23 mouse cellular contexts compared by ENCODE assay signal in the genomic region with DNA sequence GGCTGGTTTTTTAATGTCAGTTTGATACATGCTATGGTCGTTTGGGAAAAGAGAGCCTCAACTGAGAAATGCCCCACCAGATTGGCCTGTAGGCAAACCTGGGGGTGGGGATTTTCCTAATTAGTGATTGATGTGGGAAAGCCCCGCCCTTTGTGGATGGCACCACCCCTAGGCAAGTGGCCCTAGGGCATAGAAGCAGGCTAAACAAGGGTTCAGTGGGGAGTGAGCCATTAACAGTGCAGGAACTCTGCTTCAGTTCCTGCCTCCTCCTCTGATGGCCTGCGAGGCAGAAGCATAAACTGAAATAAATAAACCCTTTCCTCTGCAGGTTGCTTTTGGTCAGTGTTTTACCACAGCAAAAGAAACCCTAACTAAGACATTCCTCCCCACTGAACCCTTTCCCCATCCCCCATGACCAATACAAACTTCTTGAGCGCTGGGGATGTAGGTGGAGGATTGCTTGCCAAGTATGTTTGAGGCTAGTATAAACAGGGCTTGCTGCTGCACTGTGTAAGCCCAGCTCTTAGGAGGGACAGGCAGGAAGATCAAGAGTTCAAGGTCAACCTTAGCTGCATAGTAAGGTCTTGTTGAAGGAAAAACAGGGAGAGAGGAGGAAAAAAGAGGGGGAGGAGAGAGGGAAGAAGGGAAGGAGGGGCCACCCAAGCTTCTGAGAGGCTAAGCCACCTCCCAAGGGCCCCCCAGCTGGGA. TPM values are rescaled to one million over a fixed set of nuclear protein-coding genes. Genes with fewer than 3 reads are reported as not detected.
A peak's percentile ranks its signal among the peaks of the same experiment; 100 is the strongest.
DNase-seq lines count a peak whose midpoint lies in the region; ATAC-seq and TF ChIP-seq lines count a peak whose summit lies in the region.
"Had no signal": no experiment of that assay in that cellular context is flagged by ENCODE, and none has a peak within 500 bp of the region (broad histone marks: within the 10 kb centered on the region; RNA-seq: fewer than 3 reads in every experiment).

No protein-coding gene starts in this region.

- H3K36me3 ChIP-seq in lung, embryonic 14.5 days (ENCODE audit: insufficient read depth), result no peaks in the 10 kb centered on the region
- H3K36me3 ChIP-seq in kidney, embryonic 15.5 days, result no peaks in the 10 kb centered on the region
- H3K36me3 ChIP-seq: embryonic facial prominence, embryonic 15.5 days; forebrain, embryonic 12.5 days; heart, embryonic 15.5 days; hindbrain, embryonic 10.5 days; intestine, embryonic 15.5 days had no signal

- H3K9me3 ChIP-seq in lung, embryonic 14.5 days (ENCODE audit: low read depth, low read length), result no peaks in the 10 kb centered on the region
- no peaks in the 10 kb centered on the region for H3K9me3 ChIP-seq in kidney, embryonic 15.5 days (replicated peaks)
- H3K9me3 ChIP-seq: embryonic facial prominence, embryonic 15.5 days; forebrain, embryonic 12.5 days; heart, embryonic 15.5 days; hindbrain, embryonic 10.5 days; intestine, embryonic 15.5 days had no signal

- POLR2A ChIA-PET in Patski (lab: Charles Lee), result interaction anchor here (1.1 kb wide), 1 partner anchor 38 kb away, joined by 4 read pairs; no protein-coding TSS in a partner anchor

- in situ Hi-C loops in Patski (cut with MboI; ENCODE audit: low pct_unique_long_range_greater_than_20kb), result no loop called here

- no peak overlapping the region for H3K27ac ChIP-seq in lung, embryonic 14.5 days (ENCODE audit: low read depth)
- H3K27ac ChIP-seq in kidney, embryonic 15.5 days, result no peak overlapping the region
- H3K27ac ChIP-seq: embryonic facial prominence, embryonic 15.5 days; forebrain, embryonic 12.5 days; gastrocnemius, adult 2 months; heart, embryonic 15.5 days; hindbrain, embryonic 14.5 days; intestine, embryonic 15.5 days had no signal

- 43% methylated on average over 4 of the region's 4 CpGs for WGBS in lung, embryonic 14.5 days
- WGBS in kidney, embryonic 15.5 days, result 43% methylated on average over 4 of the region's 4 CpGs

- TF ChIP-seq CTCF in lung, embryonic 14.5 days (IDR thresholded peaks at IDR 0.05; ENCODE audit: low read depth), result no peak
- no peak for TF ChIP-seq CTCF in Patski (IDR thresholded peaks at IDR 0.05)

- H3K4me2 ChIP-seq in lung, embryonic 14.5 days, result no peak overlapping the region
- H3K4me2 ChIP-seq in kidney, embryonic 15.5 days, result no peak overlapping the region
- H3K4me2 ChIP-seq: embryonic facial prominence, embryonic 15.5 days; forebrain, embryonic 12.5 days; heart, embryonic 15.5 days; hindbrain, embryonic 14.5 days; intestine, embryonic 15.5 days had no signal

- CTCF ChIA-PET in Patski (lab: Charles Lee), result no interaction called here

- DNase-seq in lung, embryonic 14.5 days, result peak; percentile 34
- DNase-seq in lung, postnatal 36 days, result no peak
- DNase-seq in ES-CJ7 (ENCODE audit: low read depth, low spot score), result peak; percentile 86
- DNase-seq in Patski (ENCODE audit: low read depth, low spot score), result peak; percentile 24
- no peak for DNase-seq in T-cell, adult 2 months (ENCODE audit: low spot score)
- DNase-seq: adrenal gland, adult 8-10 months; adrenal gland, postnatal 36 days; cerebellum, adult 2 months; cerebellum, postnatal 10 days; gastrocnemius, adult 2 months; heart, adult 18-20 months; kidney, adult 2 months had no signal

- no peak overlapping the region for H3K9ac ChIP-seq in lung, embryonic 14.5 days
- H3K9ac ChIP-seq in kidney, embryonic 15.5 days, result no peak overlapping the region
- H3K9ac ChIP-seq: embryonic facial prominence, embryonic 15.5 days; forebrain, embryonic 12.5 days; heart, embryonic 15.5 days; hindbrain, embryonic 14.5 days; intestine, embryonic 15.5 days had no signal

- peak; percentile 54; the same call in 1 of the 2 replicates for ATAC-seq in lung, embryonic 14.5 days (ENCODE audit: insufficient read depth)
- peak; percentile 66 for ATAC-seq in Patski
- ATAC-seq in kidney, embryonic 15.5 days (replicated peaks; ENCODE audit: low FRiP score), result no peak
- no peak for ATAC-seq in frontal cortex, adult (ENCODE audit: low TSS enrichment)
- ATAC-seq: forebrain, embryonic 16.5 days; intestine, embryonic 15.5 days had no signal

- H3K27me3 ChIP-seq in lung, embryonic 14.5 days (ENCODE audit: insufficient read depth, low read length), result no peaks in the 10 kb centered on the region
- no peaks in the 10 kb centered on the region for H3K27me3 ChIP-seq in Patski
- H3K27me3 ChIP-seq in kidney, embryonic 15.5 days, result no peaks in the 10 kb centered on the region
- H3K27me3 ChIP-seq: embryonic facial prominence, embryonic 15.5 days; forebrain, embryonic 12.5 days; heart, embryonic 15.5 days; intestine, embryonic 15.5 days had no signal

- H3K4me3 ChIP-seq in lung, embryonic 14.5 days (ENCODE audit: low read depth, low read length), result no peak overlapping the region
- H3K4me3 ChIP-seq in kidney, embryonic 15.5 days (replicated peaks), result no peak overlapping the region
- H3K4me3 ChIP-seq: embryonic facial prominence, embryonic 15.5 days; erythroblast, embryonic 14.5 days; forebrain, embryonic 12.5 days; gastrocnemius, adult 2 months; heart, embryonic 10.5 days; heart, embryonic 15.5 days; hindbrain, embryonic 10.5 days; intestine, embryonic 15.5 days had no signal

- H3K4me1 ChIP-seq in lung, embryonic 14.5 days (ENCODE audit: insufficient read depth), result no peaks in the 10 kb centered on the region
- 0 out of 2 replicates have a peak, but pooled peaks cover 3% of the 10 kb centered on the region for H3K4me1 ChIP-seq in kidney, embryonic 15.5 days
- H3K4me1 ChIP-seq: heart, embryonic 15.5 days had no signal

RNA-seq across cellular contexts. Expression of gene Adamts14, which starts 36.4 kb away (rescaled TPM):
- 1.5 and 1.8 TPM in 2 replicates for polyA plus RNA-seq in lung, embryonic 14.5 days (2014; fragmentation: Nextera tagmentation; extraction: Ambion mirVana)
- 13.2 TPM for polyA plus RNA-seq in Patski (2021)
- 1.3 and 1.9 TPM in 2 replicates for polyA plus RNA-seq in kidney, embryonic 15.5 days (2015; fragmentation: Nextera tagmentation; extraction: Ambion mirVana)
- polyA plus RNA-seq: erythroblast, embryonic 14.5 days had no signal

Comparison
In these comparisons a context has a peak if more than half of its experiments do, and no peak if none do; other contexts are left out.
1. DNase-seq: peak in lung, embryonic 14.5 days (single experiment), ES-CJ7 (single experiment) and Patski (single experiment); none in lung, postnatal 36 days (single experiment) and T-cell, adult 2 months (single experiment).
2. ATAC-seq: peak in lung, embryonic 14.5 days (single experiment) and Patski (single experiment); none in kidney, embryonic 15.5 days (single experiment) and frontal cortex, adult (single experiment).